Mouse (Mus musculus) kidney, adult 2 months (tissue): ENCODE measurements around the gene Olfr215. TPM values are rescaled to one million over a fixed set of nuclear protein-coding genes. Genes with fewer than 3 reads are reported as not detected.

ENCODE experiments used
- DNase-seq: peaks from one replicate; pipeline ENCODE4 v3.0.0; 2021
- H3K27ac ChIP-seq: fragments of 200-500 bp; 2 replicates; pipeline ENCODE4 v1.5.1; 2012; ENCODE audit warnings: low read depth, low read length, control low read depth, inconsistent platforms; ENCODE audit not compliant: insufficient read depth
- H3K27me3 ChIP-seq: fragments of 200-500 bp; replicated peaks from 2 replicates; pipeline ENCODE4 v1.6.1; 2012; ENCODE audit warnings: mild to moderate bottlenecking, moderate library complexity, low read length, inconsistent platforms; ENCODE audit not compliant: control insufficient read depth, insufficient read depth
- H3K36me3 ChIP-seq: fragments of 200-500 bp; 2 replicates; pipeline ENCODE4 v1.6.1; 2012; ENCODE audit warnings: mild to moderate bottlenecking, moderate library complexity, low read length, inconsistent platforms; ENCODE audit not compliant: control insufficient read depth, insufficient read depth
- H3K4me1 ChIP-seq: fragments of 200-500 bp; 2 replicates; pipeline ENCODE4 v1.6.1; 2011; ENCODE audit warnings: low read length; ENCODE audit not compliant: control insufficient read depth, insufficient read depth
- H3K4me3 ChIP-seq: fragments of 200-500 bp; 2 replicates; pipeline ENCODE4 v1.5.1; 2011; ENCODE audit warnings: mild to moderate bottlenecking, low read depth, low read length, control low read depth; ENCODE audit not compliant: insufficient read depth
- CTCF ChIP-seq: fragments of 200-500 bp; conservative IDR thresholded peaks from 2 replicates; pipeline ENCODE4 v1.5.1; 2011; ENCODE audit warnings: low read depth, mild to moderate bottlenecking, control low read depth, low read length, moderate library complexity, mixed read lengths; ENCODE audit not compliant: insufficient read depth, insufficient read length
- POLR2A ChIP-seq: fragments of 200-500 bp; IDR thresholded peaks from one replicate; pipeline ENCODE4 v1.6.1; 2011; ENCODE audit warnings: low read depth, low read length, control low read depth
- WGBS: fragments of 180-500 bp; shearing (Covaris S2); methylation state at CpG from one replicate; pipeline ENCODE4 v1.1.7; 2018; 5-methylcytosine and 5-hydroxymethylcytosine counted together
- polyA plus RNA-seq: library from polyadenylated mRNA; depleted of rRNA; stranded (reverse); fragments of >200 nt; gene quantifications from 2 replicates; pipeline ENCODE4 v1.2.3, GENCODE M21; 2012; rRNA removed

Olfr215 gene
- polyA plus RNA-seq, 1 experiment = not detected

- H3K27me3 ChIP-seq = no peaks in the 10 kb centered on the region; the same call in 1 of the 2 replicates
- no peak for TF ChIP-seq CTCF
- TF ChIP-seq POLR2A = no peak
- no peak for DNase-seq
- no peaks in the 10 kb centered on the region for H3K4me1 ChIP-seq
- no peak overlapping the region for H3K4me3 ChIP-seq
- H3K27ac ChIP-seq = no peak overlapping the region
- no peaks in the 10 kb centered on the region for H3K36me3 ChIP-seq
- 89% methylated on average over 2 of the region's 2 CpGs for WGBS
Measured at GRCm38 (mm10) chr6:116542500-116542899, 41.5 kb downstream of the Olfr215 start.

- no peaks in the 10 kb centered on the region for H3K36me3 ChIP-seq
- DNase-seq = no peak
- H3K4me3 ChIP-seq = no peak within 1 kb of the TSS
- no peaks in the 10 kb centered on the region; the same call in 1 of the 2 replicates for H3K27me3 ChIP-seq
- 85% methylated on average over 1 of the region's 1 CpGs for WGBS
- H3K27ac ChIP-seq = no peak within 1 kb of the TSS
- H3K4me1 ChIP-seq = no peaks in the 10 kb centered on the region
- TF ChIP-seq CTCF (no peak), POLR2A (no peak)
Measured at GRCm38 (mm10) chr6:116538156-116538555, 45.8 kb downstream of the Olfr215 start, which contains the start of gene Olfr213. Olfr213 (plus strand) TSS chr6:116538456.

Other genes with a start within 250 kb of the Olfr215 start
- 112 and 126 TPM in 2 replicates for gene March8, start 246.2 kb downstream of the Olfr215 start, polyA plus RNA-seq
- gene Alox5, start 123.0 kb downstream of the Olfr215 start, polyA plus RNA-seq = 0.45 and 1.2 TPM in 2 replicates
- not detected in 2 replicates for gene Olfr211, start 95.1 kb downstream of the Olfr215 start, polyA plus RNA-seq
- not detected in 2 replicates for gene Olfr212, start 77.7 kb downstream of the Olfr215 start, polyA plus RNA-seq
- gene Olfr213, start 45.7 kb downstream of the Olfr215 start, polyA plus RNA-seq = not detected in 2 replicates
- gene Gm5580, start 33.1 kb downstream of the Olfr215 start, polyA plus RNA-seq = 0.20 TPM in 1 of 2 replicates, not detected in the other
- not detected in 2 replicates for gene Olfr214, start 30.0 kb downstream of the Olfr215 start, polyA plus RNA-seq
- 15.8 and 22.0 TPM in 2 replicates for gene Zfp422, start 44.8 kb upstream of the Olfr215 start, polyA plus RNA-seq
- gene Depp1, start 66.4 kb upstream of the Olfr215 start, polyA plus RNA-seq = 14.3 and 17.8 TPM in 2 replicates
- gene Rassf4, start 89.8 kb upstream of the Olfr215 start, polyA plus RNA-seq = 3.3 and 4.1 TPM in 2 replicates
- 13.4 and 19.2 TPM in 2 replicates for gene Tmem72, start 132.7 kb upstream of the Olfr215 start, polyA plus RNA-seq